Mouse (Mus musculus) thymus, adult 2 months (tissue): ENCODE measurements around the gene Atg10. TPM values are rescaled to one million over a fixed set of nuclear protein-coding genes. Genes with fewer than 3 reads are reported as not detected.

ENCODE experiments used
- DNase-seq: peaks from one replicate; pipeline ENCODE4 v3.0.0; 2021
- H3K27ac ChIP-seq: fragments of 200-500 bp; 2 replicates; pipeline ENCODE4 v1.5.1; 2012; ENCODE audit warnings: low read length, control low read depth; ENCODE audit not compliant: control insufficient read depth, insufficient read depth
- H3K27me3 ChIP-seq: fragments of 200-500 bp; 2 replicates; pipeline ENCODE4 v1.6.1; 2012; ENCODE audit warnings: mild to moderate bottlenecking, low read length, moderate library complexity, mixed read lengths; ENCODE audit not compliant: control insufficient read depth, insufficient read depth
- H3K36me3 ChIP-seq: fragments of 200-500 bp; 2 replicates; pipeline ENCODE4 v1.6.1; 2012; ENCODE audit warnings: mild to moderate bottlenecking, low read length, moderate library complexity; ENCODE audit not compliant: control insufficient read depth, insufficient read depth
- H3K4me1 ChIP-seq: fragments of 200-500 bp; replicated peaks from 2 replicates; pipeline ENCODE4 v1.6.1; 2012; ENCODE audit warnings: low read length; ENCODE audit not compliant: control insufficient read depth, insufficient read depth
- H3K4me3 ChIP-seq: fragments of 200-500 bp; 2 replicates; pipeline ENCODE4 v1.5.1; 2012; ENCODE audit warnings: mild to moderate bottlenecking, low read length, control low read depth, moderate library complexity; ENCODE audit not compliant: control insufficient read depth, insufficient read depth
- CTCF ChIP-seq: fragments of 200-500 bp; IDR thresholded peaks from 2 replicates; pipeline ENCODE4 v1.5.1; 2012; ENCODE audit warnings: mild to moderate bottlenecking, control low read depth, low read length, moderate library complexity, borderline replicate concordance; ENCODE audit not compliant: control insufficient read depth, poor library complexity, insufficient read depth; ENCODE audit errors: extremely low read depth
- POLR2A ChIP-seq: fragments of 200-500 bp; IDR thresholded peaks from 2 replicates; pipeline ENCODE4 v1.6.1; 2012; ENCODE audit warnings: mild to moderate bottlenecking, low read length, control low read depth, moderate library complexity; ENCODE audit not compliant: control insufficient read depth, poor library complexity, insufficient read depth; ENCODE audit errors: extremely low read depth
- WGBS: fragments of 180-500 bp; shearing (Covaris S2); methylation state at CpG from one replicate; pipeline ENCODE4 v1.1.7; 2018; 5-methylcytosine and 5-hydroxymethylcytosine counted together
- polyA plus RNA-seq: library from polyadenylated mRNA; depleted of rRNA; stranded (reverse); fragments of >200 nt; gene quantifications from 2 replicates; pipeline ENCODE4 v1.2.3, GENCODE M21; 2012

The Atg10 gene
- polyA plus RNA-seq, 1 experiment, result 1.4 TPM

DNA sequence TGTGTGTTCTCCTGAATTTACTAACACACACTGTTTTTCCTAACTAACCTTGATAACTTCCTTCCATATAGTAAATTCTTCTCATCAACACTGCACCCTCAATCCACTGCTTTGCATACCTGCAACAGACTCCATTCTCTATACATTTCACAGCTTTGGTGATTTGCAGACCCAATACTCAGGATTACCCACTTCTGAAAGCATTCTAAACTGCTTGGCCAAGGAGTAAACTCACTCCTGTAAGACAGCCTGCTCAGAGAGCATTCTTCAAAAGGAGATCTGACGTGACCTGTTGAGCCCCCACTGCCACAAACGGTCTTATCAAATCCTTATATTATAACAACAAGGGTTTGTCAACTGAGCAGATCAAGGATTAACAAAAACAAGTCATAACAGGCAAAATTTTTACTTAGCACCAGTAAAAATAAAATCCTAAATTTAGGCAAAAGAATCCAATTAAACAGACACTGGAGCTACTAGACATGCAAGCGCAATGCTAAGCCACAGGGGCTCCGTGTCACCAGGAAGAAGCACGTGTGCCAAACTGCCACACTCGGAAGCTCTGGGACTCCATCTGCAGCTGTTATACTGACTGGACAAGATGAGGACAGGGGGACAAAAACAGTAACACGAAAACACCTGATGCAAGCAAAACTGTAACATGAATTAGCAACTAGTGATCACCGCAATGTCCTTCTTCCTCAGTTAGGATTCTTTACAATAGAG, 44.4 kb downstream of the Atg10 start:
- DNase-seq, result no peak
- no peaks in the 10 kb centered on the region for H3K4me1 ChIP-seq
- TF ChIP-seq CTCF (no peak), POLR2A (no peak)
- no peak overlapping the region for H3K27ac ChIP-seq
- 91% methylated on average over 8 of the region's 8 CpGs for WGBS
- H3K4me3 ChIP-seq, result no peak overlapping the region
- H3K27me3 ChIP-seq, result no peaks in the 10 kb centered on the region
- H3K36me3 ChIP-seq, result no peaks in the 10 kb centered on the region

DNA sequence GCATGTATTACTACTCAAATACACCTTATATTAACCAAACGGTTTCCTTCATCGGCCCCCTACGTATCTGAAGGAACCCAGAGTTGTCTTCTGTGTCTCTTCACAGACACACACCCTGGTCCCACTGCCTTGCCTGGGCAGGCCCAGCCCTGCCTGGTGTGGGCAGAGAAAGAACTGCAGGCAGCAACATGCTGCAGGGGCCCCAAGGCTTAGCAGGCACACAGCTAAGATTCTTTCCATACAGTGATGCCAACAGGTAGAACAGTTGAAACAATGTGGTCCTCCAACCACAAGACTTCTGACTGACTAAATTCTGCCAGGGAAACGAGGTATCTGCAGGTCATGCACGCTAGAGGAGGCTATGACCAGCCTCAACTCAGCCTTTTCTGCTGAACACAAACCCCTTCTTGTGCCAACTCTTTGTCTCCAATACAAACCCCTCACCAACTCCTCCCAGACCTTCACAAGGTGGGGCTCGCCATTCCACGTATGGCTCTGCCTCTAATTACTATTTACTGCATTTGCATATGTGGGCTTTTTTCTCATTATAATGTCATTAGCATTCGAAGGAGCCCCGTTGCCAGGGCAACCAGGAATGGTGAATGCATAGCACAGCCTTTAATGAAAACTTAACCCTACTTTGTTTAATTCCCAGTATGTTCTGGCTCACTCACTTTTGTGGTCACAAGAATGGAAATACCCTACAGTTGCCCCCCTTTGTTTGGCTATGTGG, 45.2 kb downstream of the Atg10 start:
- Histone ChIP-seq H3K36me3 (no peaks in the 10 kb centered on the region), H3K4me3 (no peak overlapping the region), H3K27ac (no peak overlapping the region), H3K27me3 (no peaks in the 10 kb centered on the region), H3K4me1 (no peaks in the 10 kb centered on the region)
- DNase-seq, result no peak
- 89% methylated on average over 9 of the region's 9 CpGs for WGBS
- TF ChIP-seq POLR2A (no peak), CTCF (no peak)

DNA sequence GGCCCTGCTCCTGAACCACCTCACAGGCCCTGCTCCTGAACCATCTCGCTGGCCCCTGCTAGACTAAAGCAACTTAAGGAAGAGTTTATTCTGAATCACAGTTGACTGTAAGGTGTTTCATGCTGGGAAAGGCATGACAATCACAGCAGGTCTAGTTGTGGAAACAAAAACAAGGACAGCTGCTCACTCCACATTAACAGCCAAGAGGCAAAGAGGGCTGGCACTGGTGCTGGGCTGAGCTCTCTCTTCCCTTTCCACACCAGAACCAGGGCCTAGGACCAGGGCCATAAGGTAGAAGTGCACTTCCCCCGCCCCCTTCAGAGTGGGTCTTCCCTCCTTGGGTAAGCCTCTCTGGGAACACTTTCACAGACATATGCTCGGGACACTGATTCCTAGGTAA, 48.4 kb downstream of the Atg10 start:
- Histone ChIP-seq H3K27ac (no peak overlapping the region), H3K27me3 (no peaks in the 10 kb centered on the region), H3K36me3 (no peaks in the 10 kb centered on the region), H3K4me3 (no peak overlapping the region), H3K4me1 (no peaks in the 10 kb centered on the region)
- no peak for TF ChIP-seq CTCF
- no peak for TF ChIP-seq POLR2A
- WGBS, result 95% methylated on average over 3 of the region's 3 CpGs
- DNase-seq, result no peak

DNA sequence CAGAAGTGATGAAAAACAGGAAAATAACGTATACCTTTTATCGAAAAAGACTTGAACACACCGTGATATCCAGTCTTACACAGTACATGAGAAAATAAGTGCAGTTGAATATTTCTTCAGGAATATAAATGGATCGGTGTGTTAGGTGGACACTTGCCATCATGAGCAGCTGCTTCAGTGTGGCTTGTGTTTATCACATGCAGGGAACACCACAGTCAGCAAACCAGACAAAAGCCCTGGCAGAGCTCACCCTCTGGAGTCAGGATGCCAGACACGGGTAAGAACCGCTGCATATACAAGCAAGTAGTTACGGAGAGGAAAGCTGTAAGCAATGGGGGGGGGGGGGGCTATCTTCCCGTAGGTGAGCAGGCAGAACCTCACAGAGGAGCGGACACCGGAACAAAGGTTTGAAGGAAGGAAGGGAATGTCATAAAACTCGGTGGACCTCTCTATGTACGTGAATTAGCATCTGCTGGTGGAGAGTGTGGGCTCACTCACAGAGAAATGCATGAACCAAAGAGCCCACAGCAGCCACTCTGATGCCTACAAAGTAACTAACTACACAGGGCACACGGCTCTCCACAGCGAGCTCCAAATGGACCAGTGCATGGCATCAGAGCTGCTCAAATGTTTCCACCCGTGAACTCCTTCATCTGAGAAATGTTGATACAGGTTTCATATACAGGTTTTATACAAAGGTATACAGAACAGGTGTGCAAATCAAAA, 51.8 kb downstream of the Atg10 start:
- H3K27ac ChIP-seq, result no peak overlapping the region
- H3K4me1 ChIP-seq, result peaks cover 10% of the 10 kb centered on the region
- no peaks in the 10 kb centered on the region for H3K27me3 ChIP-seq
- TF ChIP-seq CTCF (no peak), POLR2A (no peak)
- H3K4me3 ChIP-seq, result no peak overlapping the region
- WGBS, result 94% methylated on average over 15 of the region's 15 CpGs
- no peaks in the 10 kb centered on the region for H3K36me3 ChIP-seq
- no peak for DNase-seq

DNA sequence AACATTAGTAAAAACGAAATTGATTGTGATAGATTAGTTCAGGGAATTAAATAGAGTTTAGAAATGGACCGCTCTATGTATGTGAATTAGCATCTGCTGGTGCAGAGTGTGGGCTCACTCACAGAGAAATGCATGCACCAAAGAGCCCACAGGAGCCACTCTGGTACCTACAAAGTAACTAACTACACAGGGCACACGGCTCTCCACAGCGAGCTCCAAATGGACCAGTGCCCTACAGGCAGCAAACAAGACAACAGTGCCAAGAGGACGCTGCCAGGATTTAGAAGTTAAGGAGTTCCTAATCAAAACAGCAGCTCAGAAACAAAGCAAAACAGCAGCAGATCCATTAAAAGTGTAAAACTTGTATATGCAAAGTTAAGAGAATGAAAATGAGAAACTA, 52.6 kb downstream of the Atg10 start:
- TF ChIP-seq POLR2A (no peak), CTCF (no peak)
- Histone ChIP-seq H3K4me3 (no peak overlapping the region), H3K36me3 (no peaks in the 10 kb centered on the region), H3K27ac (no peak overlapping the region), H3K4me1 (peaks cover 10% of the 10 kb centered on the region), H3K27me3 (no peaks in the 10 kb centered on the region)
- 97% methylated on average over 5 of the region's 5 CpGs for WGBS
- DNase-seq, result no peak

DNA sequence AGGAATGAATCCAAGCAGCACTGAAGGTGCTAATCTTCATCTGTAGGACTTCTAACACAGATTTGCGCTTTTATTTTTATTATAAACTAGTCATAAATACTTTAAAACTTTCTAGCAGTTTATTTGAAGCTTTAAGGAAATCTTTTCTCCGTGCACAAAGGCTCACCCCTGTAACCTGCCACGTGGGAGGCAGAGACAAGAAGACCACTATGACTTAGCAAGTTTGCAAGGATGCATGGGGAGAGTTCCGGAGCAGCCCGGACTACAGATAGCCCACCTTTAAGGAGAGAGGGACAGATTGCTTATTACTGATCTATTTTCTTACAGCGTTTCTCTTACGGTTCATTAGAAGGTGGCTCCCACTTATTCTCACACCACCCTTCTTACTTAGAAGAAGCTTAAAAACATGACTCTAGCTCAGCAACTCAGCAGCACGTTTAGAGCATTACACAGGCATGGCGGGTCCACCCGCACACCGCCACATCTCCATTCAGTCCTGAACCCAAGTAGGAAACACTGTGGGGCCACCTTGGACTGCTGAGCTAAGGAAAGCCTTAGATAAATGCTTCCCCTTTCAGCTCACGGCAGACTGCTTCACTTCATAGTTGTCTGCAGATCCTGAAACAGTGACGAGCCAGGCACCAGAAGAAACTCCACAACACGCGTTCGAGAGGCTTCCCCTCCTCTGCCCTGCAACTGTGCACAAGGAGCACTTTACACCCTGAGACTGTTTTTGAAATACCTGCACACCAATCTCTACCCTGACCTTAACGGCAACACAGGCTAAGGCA, 54.0 kb downstream of the Atg10 start:
- WGBS, result 9% methylated on average over 17 of the region's 17 CpGs
- TF ChIP-seq POLR2A (no peak), CTCF (no peak)
- no peaks in the 10 kb centered on the region for H3K27me3 ChIP-seq
- no peak overlapping the region; the same call in 1 of the 2 replicates for H3K4me3 ChIP-seq
- no peak overlapping the region for H3K27ac ChIP-seq
- no peaks in the 10 kb centered on the region for H3K36me3 ChIP-seq
- peak; percentile 16 for DNase-seq
- H3K4me1 ChIP-seq, result peaks cover 10% of the 10 kb centered on the region
